Mouse (Mus musculus): ENCODE data around the gene Atat1. TPM values are rescaled to one million over a fixed set of nuclear protein-coding genes. Genes with fewer than 3 reads are reported as not detected.
"Not testable (repeated sequence)": the region's sequence is repeated elsewhere in the genome, so short reads cannot be mapped to it uniquely, and the experiment has no call there.

Atat1 gene
- total RNA-seq (2021) (1 to 10 TPM; 6.0 TPM), polyA plus RNA-seq (2012; rRNA removed) (22.0 and 24.3 TPM in 2 replicates)
- long read RNA-seq, partial matches to known transcripts, result 0 of 3 reads
- long read RNA-seq, other reads (novel, unspliced or antisense), result 1 of 3 reads

- Histone ChIP-seq H3K9ac (ENCODE audit: low read depth, low read length) (peak within 1 kb of the TSS; percentile 8), H3K27me3 (ENCODE audit: control insufficient read depth, insufficient read depth, low read length) (no peaks in the 10 kb centered on the region), H3K4me3 (peak within 1 kb of the TSS; percentile 79), H3K27ac (peak within 1 kb of the TSS; percentile 59), H3K4me1 (ENCODE audit: control insufficient read depth, insufficient read depth, low read length) (no peaks in the 10 kb centered on the region; the same call in 1 of the 2 replicates), H3K36me3 (ENCODE audit: control insufficient read depth, insufficient read depth, low read length) (no peaks in the 10 kb centered on the region), H3K79me2 (replicated peaks; ENCODE audit: control insufficient read depth, insufficient read depth, low read length) (no peaks in the 10 kb centered on the region)
- DNase-seq, result peak; percentile 92 to 94
- intact Hi-C loops (cut with DNase I), result loop anchor here (2.0 kb wide), 1 partner anchor 79 kb away; no protein-coding TSS in a partner anchor
- WGBS, result 3% methylated on average over 25 of the region's 25 CpGs
- 0 out of 2 replicates have a peak, but pooled peaks have one; percentile 24 for TF ChIP-seq EP300 (IDR thresholded peaks at IDR 0.05; ENCODE audit: insufficient read depth, low read depth, low read length)
- peak; percentile 74 for TF ChIP-seq POLR2A (IDR thresholded peaks at IDR 0.05; ENCODE audit: insufficient read depth, low read depth, low read length)
- no peak for TF ChIP-seq CTCF (IDR thresholded peaks at IDR 0.05)
Measured at GRCm38 (mm10) chr17:35909919-35910369, at the start of gene Atat1. Gene Atat1, minus strand, starts transcription at chr17:35910075.

- TF ChIP-seq CTCF (IDR thresholded peaks at IDR 0.05) (no peak), EP300 (IDR thresholded peaks at IDR 0.05; ENCODE audit: insufficient read depth, low read depth, low read length) (no peak), POLR2A (IDR thresholded peaks at IDR 0.05; ENCODE audit: insufficient read depth, low read depth, low read length) (no peak)
- 94% methylated on average over 15 of the region's 15 CpGs for WGBS
- Histone ChIP-seq H3K27ac (no peak overlapping the region), H3K27me3 (ENCODE audit: control insufficient read depth, insufficient read depth, low read length) (no peaks in the 10 kb centered on the region), H3K4me3 (no peak overlapping the region), H3K79me2 (replicated peaks; ENCODE audit: control insufficient read depth, insufficient read depth, low read length) (no peaks in the 10 kb centered on the region), H3K9ac (ENCODE audit: low read depth, low read length) (no peak overlapping the region), H3K36me3 (ENCODE audit: control insufficient read depth, insufficient read depth, low read length) (no peaks in the 10 kb centered on the region), H3K4me1 (ENCODE audit: control insufficient read depth, insufficient read depth, low read length) (no peaks in the 10 kb centered on the region)
- no peak for DNase-seq
- intact Hi-C loops (cut with DNase I), result no loop called here
Measured at GRCm38 (mm10) chr17:35958533-35959223, 48.8 kb upstream of the Atat1 start.

GRCm38 (mm10) chr17:35954665-35955064 lies 44.8 kb upstream of the Atat1 start:
- WGBS, result 76% methylated on average over 8 of the region's 8 CpGs
- no peaks in the 10 kb centered on the region for H3K27me3 ChIP-seq (ENCODE audit: control insufficient read depth, insufficient read depth, low read length)
- H3K4me1 ChIP-seq (ENCODE audit: control insufficient read depth, insufficient read depth, low read length), result no peaks in the 10 kb centered on the region
- no peaks in the 10 kb centered on the region for H3K36me3 ChIP-seq (ENCODE audit: control insufficient read depth, insufficient read depth, low read length)
- intact Hi-C loops (cut with DNase I), result no loop called here
- H3K27ac ChIP-seq, result no peak overlapping the region
- no peak for TF ChIP-seq CTCF (IDR thresholded peaks at IDR 0.05)
- no peak overlapping the region for H3K4me3 ChIP-seq
- DNase-seq, result no peak
- H3K79me2 ChIP-seq (replicated peaks; ENCODE audit: control insufficient read depth, insufficient read depth, low read length), result no peaks in the 10 kb centered on the region
- H3K9ac ChIP-seq (ENCODE audit: low read depth, low read length), result no peak overlapping the region

GRCm38 (mm10) chr17:35952559-35952958 lies 42.7 kb upstream of the Atat1 start:
- intact Hi-C loops (cut with DNase I); H3K27me3 ChIP-seq (ENCODE audit: control insufficient read depth, insufficient read depth, low read length); H3K9ac ChIP-seq (ENCODE audit: low read depth, low read length); H3K27ac ChIP-seq; H3K4me1 ChIP-seq (ENCODE audit: control insufficient read depth, insufficient read depth, low read length); H3K79me2 ChIP-seq (replicated peaks; ENCODE audit: control insufficient read depth, insufficient read depth, low read length); H3K4me3 ChIP-seq; H3K36me3 ChIP-seq (ENCODE audit: control insufficient read depth, insufficient read depth, low read length); DNase-seq: not testable (repeated sequence)
- 84% methylated on average over 3 of the region's 3 CpGs for WGBS

GRCm38 (mm10) chr17:35950946-35951345 lies 41.1 kb upstream of the Atat1 start:
- H3K4me3 ChIP-seq; intact Hi-C loops (cut with DNase I): not testable (repeated sequence)

GRCm38 (mm10) chr17:35939941-35940340 lies 30.1 kb upstream of the Atat1 start:
- TF ChIP-seq POLR2A (IDR thresholded peaks at IDR 0.05; ENCODE audit: insufficient read depth, low read depth, low read length) (no peak), EP300 (IDR thresholded peaks at IDR 0.05; ENCODE audit: insufficient read depth, low read depth, low read length) (no peak), CTCF (IDR thresholded peaks at IDR 0.05) (no peak)
- intact Hi-C loops (cut with DNase I), result loop anchor here (5.0 to 10.0 kb wide), 2 partner anchors 125 to 252 kb away; partner anchors contain the start of gene H2-T3

More at GRCm38 (mm10) chr17:35950946-35951345, 41.1 kb upstream of the Atat1 start:
- not testable (repeated sequence) for H3K9ac ChIP-seq (ENCODE audit: low read depth, low read length); H3K27ac ChIP-seq; H3K27me3 ChIP-seq (ENCODE audit: control insufficient read depth, insufficient read depth, low read length); H3K36me3 ChIP-seq (ENCODE audit: control insufficient read depth, insufficient read depth, low read length); H3K4me1 ChIP-seq (ENCODE audit: control insufficient read depth, insufficient read depth, low read length); H3K79me2 ChIP-seq (replicated peaks; ENCODE audit: control insufficient read depth, insufficient read depth, low read length); DNase-seq

More at GRCm38 (mm10) chr17:35939941-35940340, 30.1 kb upstream of the Atat1 start:
- Histone ChIP-seq H3K27ac (no peak overlapping the region), H3K36me3 (ENCODE audit: control insufficient read depth, insufficient read depth, low read length) (no peaks in the 10 kb centered on the region), H3K4me1 (ENCODE audit: control insufficient read depth, insufficient read depth, low read length) (no peaks in the 10 kb centered on the region), H3K79me2 (replicated peaks; ENCODE audit: control insufficient read depth, insufficient read depth, low read length) (no peaks in the 10 kb centered on the region), H3K9ac (ENCODE audit: low read depth, low read length) (no peak overlapping the region), H3K4me3 (no peak overlapping the region), H3K27me3 (ENCODE audit: control insufficient read depth, insufficient read depth, low read length) (no peaks in the 10 kb centered on the region)
- no peak for DNase-seq
- WGBS, result 61% methylated on average over 1 of the region's 1 CpGs
